Mouse (Mus musculus): ENCODE data around the gene Slc26a10.

GRCm38 (mm10) chr10:127177235-127177634, 3.2 kb downstream of the Slc26a10 start:
- TF ChIP-seq CTCF (conservative IDR thresholded peaks at IDR 0.05; ENCODE audit: low read length) (no peak), NANOG (IDR thresholded peaks at IDR 0.05; ENCODE audit: borderline replicate concordance, low read length) (no peak), POU5F1 (IDR thresholded peaks at IDR 0.05; ENCODE audit: borderline replicate concordance, low read length) (no peak)
